Mouse (Mus musculus) c-Kit-positive CD71-negative TER-119-negative erythroid progenitor cells, embryonic 14.5 days (primary cell): ENCODE results near the gene Olfr596.
"Not testable (repeated sequence)": the region's sequence is repeated elsewhere in the genome, so short reads cannot be mapped to it uniquely, and the experiment has no call there.

ENCODE experiments used
- DNase-seq: peaks from one replicate; pipeline ENCODE4 v3.0.0-alpha.2; 2013; ENCODE audit warnings: low read depth

The Olfr596 gene

DNA sequence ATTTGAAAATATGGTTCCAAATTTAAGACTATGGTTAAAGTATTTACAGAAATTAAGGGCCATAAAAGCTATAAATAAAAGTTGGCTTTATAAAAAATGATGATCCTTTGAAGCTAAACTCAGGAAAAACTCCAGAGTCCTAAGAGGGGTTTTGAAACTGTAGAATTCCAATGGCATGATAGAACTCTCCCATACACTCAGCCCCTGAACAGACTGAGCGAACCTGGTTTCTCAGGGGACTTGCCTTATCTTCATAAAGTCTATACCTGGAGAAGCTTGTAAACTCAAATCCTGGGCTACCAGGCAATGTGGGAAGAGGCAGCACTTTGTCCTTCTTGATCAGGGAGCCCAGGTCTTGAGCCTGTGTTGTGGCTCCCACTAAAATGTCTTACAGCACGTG, at the start of gene Olfr596:
Gene Olfr596 (plus strand): TSS at position 301 of the 400 bp plus-strand sequence.
- not testable (repeated sequence) for DNase-seq

DNA sequence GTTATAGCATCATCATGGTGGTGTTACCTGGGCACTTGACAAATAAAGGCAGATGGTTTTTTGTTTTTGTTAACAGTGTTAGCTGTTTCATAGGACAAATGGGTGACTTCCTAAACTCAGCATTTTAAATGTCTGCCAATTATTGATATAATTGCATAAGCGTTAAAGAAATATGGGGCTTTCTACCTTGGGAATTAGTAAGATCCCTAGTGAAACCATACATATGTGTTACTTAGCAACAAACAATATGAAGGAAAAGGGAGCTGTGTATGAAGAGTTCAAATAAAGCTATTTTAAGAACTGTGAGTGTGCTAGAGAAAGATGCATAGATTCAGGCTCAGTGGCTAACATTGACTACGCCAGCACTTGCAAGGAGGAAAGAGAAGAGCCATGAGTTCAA, 10.6 kb downstream of the Olfr596 start, which contains the start of gene Olfr597:
Gene Olfr597 (plus strand): TSS at position 301 of the 400 bp plus-strand sequence.
- DNase-seq = not testable (repeated sequence)

DNA sequence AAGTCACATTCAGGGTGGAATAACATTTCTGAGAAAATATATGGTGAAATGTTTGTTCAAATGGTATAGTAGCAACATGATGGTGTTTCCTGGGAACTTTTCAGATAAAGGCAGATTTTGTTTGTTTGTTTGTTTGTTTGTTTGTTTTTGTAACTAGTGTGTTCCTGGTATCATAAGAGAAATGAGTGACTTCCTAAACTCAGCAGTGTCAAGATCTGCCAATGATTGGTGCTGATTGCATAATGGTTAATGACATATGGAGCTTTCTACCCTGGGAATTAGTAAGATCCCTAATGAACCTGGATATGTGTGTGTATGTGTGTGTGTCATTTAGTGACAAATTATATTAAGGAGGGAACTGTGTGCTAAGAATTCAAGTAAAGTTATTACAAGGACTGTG, 17.8 kb downstream of the Olfr596 start, which contains the start of gene Olfr598:
Gene Olfr598 (plus strand): TSS at position 301 of the 400 bp plus-strand sequence.
- no peak for DNase-seq

DNA sequence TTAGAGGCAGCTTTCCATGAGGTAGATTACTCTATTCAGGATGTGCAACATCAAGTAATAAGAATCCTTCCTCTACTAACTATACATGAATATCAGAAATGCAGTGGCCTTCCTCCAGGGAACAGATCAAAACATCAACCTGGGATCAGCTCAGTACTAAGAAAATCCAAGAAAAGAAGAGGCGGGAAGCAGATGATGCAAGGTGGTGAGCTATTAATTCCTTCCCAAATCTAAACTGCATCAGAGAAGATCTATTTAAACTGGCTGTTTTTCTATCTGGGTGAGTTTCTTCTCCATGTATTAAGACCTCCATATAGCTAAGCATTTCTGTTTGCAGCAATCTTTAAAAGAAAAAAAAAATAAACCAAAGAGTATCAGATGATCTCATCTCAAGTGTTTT, 30.2 kb downstream of the Olfr596 start, which contains the start of gene Olfr599:
Gene Olfr599 (plus strand): TSS at position 301 of the 400 bp plus-strand sequence.
- no peak for DNase-seq

DNA sequence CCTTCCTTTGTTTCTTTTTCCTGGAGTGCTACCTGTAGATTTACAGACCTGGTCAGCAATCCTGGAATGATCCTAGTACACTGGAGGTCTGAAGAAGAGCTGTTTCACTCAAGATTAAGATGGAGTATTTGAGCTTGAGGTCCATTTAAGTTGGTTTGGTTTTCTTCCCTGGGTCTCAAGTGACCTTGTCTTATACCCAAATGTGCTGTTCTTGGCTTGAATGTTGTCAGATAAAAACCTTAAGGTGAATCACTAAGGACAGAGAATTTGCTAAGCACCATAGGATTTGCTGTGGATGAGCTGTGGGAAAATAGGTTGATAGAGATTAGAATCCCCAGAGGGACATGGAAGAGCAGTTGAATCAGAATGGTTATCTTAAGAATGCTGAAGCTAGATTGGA, 44.1 kb downstream of the Olfr596 start, which contains the start of gene Olfr600:
Gene Olfr600 (minus strand): TSS at position 101 of the 400 bp plus-strand sequence.
- no peak for DNase-seq
